Mouse (Mus musculus) fat pad, adult 2 months (tissue): ENCODE results near the gene Kdsr.
A peak's percentile ranks its signal among the peaks of the same experiment; 100 is the strongest.

Experiments used
- DNase-seq: peaks from one replicate; pipeline ENCODE4 v3.0.0-alpha.2; 2011; ENCODE audit warnings: low read depth, low spot score; ENCODE audit errors: extremely low read depth

Kdsr gene

DNA sequence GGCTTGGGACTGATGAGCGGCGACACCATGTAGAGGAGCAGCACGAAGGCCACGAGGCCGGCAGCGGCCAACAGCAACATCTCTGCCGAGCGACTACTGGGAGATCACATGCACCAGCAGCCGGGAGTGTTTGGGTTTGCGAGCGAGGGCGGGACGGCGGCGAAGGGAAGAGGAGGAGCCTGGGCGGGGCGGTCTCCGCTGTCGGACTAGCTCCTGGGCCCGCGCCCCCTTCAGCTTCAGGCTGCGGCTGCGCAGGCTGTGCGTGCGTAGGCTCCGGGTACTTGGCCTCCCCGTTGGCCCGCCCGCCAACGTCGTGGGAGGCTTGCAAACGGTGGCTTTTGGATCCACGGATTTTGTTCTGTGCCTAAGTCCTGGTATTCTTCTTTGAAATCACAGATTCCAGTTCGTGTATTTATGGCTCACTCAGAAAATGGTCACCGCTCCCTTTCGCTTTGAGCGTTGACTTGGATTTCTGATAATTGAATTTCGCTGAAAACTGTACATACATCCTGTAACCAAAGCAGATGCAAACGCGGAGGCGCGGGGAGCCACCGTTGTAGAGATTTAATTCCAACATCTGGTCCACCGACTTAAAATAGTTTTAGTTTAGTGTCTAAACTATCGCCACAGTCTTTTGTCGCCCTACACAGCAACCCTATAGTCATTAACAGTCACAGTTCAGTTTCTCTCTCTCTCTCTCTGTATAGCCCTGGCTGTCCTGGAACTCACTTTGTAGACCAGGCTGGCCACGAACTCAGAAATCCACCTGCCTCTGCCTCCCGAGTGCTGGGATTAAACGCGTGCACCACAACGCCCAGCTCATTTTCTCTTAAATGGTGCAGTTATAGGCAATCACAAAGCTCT is at the start of gene Kdsr:
Kdsr (minus strand) TSS at position 156 of the 864 bp plus-strand sequence.
- peak; percentile 67 for DNase-seq

DNA sequence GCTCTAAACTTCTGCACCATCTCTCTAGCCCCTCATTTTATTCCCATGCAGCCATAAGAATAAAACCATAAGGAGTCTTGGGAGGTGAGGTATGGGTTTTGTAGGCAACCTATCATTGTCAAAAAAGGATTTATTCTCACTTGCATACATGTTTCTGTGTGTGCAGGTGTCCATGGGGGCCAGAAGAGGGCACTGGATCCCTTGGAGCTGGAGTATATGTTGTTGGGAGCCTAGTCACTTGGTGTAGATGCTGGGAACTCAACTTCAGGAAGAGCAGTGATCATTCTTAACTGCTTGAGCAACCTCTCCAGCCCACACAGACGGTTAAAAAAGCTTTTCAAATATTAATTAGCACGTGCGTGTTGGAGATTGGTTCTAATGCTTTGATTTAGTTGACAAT is 40.4 kb upstream of the Kdsr start:
- no peak for DNase-seq

DNA sequence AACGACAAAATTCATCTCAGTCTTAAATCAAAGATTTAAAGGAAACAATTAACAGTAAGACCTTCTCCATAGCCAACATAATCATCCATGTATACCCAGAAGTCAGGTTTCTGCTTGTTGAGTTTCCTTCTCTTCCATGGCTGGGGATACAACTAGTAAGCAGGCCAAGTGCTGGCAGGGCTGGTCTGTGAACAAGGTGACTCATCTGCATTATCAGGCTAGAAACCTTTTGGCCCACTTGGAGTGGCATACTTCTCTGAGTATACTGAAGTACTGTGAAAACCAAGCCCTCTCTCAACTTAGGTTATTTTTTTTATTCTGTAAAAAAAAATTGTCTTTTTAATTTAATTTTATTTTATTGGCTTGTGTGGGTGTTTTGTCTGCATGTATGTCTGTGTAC is 39.9 kb upstream of the Kdsr start:
- no peak for DNase-seq

DNA sequence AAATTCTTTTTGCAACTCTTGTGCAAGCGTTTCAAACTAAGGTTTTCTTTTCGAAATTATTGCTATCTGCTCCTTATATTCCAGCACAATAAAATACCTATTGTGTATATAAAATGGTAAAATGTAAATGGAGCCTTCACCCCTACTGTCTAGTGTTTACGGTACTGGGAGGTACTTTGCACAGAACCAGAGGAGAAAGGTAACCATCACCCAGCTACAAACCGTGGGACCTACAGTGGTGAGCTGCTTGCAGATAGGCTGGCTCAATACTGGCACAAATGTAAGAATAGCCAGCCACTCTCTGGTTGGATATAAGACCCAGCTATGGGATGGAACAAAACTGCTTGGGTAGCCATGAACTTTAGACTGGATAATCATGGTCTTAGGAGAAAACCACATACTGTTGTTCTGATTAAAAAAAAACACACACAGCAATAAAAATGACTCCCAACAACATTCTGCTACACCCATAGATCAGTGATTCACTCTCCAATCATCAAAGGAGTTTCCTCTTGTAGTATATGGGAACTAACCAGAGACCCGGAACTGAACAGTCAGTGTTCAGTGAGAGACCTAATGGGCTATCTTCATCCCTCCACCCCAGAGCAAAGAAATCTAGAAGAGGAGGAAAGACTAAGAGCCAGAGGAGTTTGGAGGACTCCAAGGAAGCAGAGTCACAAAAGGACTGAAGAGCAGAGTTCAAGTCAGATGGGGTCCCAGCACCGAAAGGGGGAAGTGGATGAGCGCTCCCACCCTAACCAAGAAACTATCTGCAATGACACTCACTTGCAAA is 37.7 kb upstream of the Kdsr start:
- DNase-seq, result no peak

DNA sequence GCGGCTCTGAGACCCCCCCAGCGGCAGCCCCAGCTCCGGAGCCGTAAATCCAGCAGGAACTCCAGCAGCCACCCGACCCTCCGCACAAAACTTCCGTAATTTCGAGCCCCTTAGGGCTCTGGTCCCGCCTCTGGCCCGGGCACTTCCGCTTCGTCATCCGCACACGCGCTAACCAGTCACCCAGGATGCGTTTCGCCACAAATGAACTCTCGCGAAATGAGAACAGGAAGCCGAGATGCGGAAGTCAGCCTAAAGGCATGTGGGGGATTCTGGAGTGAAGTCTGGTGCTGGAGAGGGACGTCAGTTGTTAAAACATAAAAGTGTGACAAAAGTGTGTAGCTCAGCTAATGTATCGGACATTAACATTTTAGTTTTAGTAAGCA is 37.0 kb upstream of the Kdsr start, which contains the start of gene Vps4b:
Vps4b (minus strand) TSS at position 187 of the 383 bp plus-strand sequence.
- peak; percentile 49 for DNase-seq

DNA sequence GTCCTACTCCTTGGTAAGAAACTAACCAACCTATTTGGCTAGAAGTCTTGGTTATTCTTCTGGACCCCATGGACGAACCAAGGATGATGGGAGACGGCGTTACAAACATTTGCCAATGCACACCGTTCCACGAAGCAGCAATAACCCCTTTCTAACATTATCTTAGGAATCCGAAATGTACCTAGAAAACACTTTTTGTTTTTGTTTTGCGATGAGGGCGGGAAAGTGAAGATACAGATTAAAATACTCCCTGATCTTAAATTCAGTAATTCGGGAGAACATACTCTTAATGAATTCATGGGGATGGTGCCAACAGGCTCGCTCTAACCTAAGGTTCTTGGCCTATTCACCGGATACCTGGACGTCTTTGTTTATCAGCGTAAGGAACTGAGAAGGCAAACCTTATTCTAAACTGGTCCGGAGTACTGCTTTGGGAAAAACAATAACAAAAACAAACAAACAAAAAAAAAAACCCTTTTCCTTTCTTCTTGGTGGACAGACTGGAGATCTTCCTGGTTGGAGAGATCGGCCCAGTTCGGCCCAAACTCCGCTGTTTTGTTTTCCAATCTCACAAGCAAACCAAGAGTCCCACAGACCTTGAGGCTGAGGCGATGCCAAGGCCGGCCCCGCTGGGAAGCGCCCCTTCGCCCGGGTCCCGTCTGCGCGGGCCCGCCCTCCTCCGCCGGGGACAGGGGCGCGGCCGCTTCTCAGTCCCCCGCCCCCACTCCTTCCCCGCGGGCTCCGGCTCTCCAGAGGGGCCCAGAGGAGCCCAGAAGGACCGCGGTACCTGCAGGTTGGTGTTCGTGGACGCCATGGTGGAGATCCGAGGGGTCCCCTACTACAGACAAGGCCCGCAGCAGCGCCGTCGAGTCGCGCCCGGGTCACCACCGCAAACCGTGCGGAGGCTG is 36.4 kb upstream of the Kdsr start:
- no peak for DNase-seq

DNA sequence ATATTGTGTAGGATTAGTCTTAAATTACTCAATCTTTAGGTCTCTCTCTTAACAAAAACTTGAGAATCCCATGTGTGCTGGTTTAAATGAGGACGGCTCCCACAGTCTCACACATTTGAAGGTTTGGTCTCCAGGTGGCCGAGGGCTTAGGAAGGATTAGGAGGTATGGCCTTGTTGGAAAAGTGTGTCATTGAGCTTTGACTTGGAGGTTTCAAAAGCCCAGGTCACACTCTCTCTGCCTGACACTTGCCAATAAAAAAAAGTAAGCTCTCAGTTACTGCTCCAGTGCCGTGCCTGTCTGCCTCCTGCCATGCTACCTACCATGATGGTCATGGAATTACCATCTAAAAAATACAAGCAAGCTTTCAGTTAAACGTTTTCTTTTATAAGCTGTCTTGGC is 15.4 kb upstream of the Kdsr start:
- DNase-seq, result no peak

DNA sequence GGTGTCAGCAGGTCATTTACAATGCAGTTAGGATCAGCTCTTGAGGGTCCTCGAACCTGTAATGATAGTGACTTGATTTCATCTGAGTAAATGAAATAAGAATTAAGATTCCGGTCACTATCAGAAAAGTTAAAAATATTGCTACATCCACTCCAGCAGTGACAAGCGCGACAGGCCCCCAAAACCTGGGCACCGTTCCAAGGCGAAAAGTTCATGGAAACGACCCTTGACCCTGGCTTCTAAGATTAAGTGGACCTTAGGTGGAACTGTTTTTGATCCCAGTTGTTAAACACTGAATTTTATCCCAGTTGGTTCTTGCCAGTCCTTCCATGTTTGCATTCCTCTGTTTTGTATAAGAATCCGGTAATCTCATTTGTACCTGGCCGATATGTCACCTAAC is 14.6 kb upstream of the Kdsr start:
- no peak for DNase-seq

DNA sequence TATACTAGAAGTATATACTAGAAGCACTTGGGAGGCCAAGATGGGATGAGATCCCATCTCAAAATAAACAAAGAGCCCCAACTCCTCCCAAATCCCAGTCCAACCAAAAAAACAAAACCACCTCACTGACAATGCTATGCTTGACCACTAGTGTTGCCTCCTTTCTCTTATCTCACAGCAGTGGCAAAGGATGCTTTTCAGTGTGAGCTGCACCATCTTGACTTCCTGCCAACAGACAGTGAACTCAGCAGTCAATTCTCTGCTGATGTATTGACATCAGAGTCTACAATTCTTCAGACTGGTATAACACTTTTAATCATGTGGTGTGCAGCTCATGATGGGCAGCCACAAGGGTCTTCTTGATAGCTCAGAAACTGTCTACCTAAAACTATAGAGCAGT is 9.2 kb upstream of the Kdsr start:
- DNase-seq, result no peak

DNA sequence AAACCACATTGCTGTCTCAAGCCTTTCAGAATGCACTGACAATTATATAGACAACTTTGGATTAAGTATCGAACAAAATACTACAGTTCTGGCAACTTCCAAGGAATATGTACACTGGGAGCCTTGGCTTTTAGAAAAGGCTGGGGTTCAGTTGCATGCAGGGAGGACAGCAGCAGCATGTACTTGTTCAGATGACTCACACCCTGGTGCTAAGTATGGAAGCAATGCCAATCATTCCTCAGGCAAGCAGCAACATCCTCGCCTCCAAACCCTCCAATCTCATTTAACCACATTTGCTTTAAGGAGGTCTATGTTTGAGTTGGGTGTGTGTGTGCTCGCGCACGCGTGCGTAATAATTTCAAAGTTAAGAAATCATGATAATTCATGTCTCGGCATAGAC is 6.2 kb upstream of the Kdsr start:
- peak; percentile 71 for DNase-seq

DNA sequence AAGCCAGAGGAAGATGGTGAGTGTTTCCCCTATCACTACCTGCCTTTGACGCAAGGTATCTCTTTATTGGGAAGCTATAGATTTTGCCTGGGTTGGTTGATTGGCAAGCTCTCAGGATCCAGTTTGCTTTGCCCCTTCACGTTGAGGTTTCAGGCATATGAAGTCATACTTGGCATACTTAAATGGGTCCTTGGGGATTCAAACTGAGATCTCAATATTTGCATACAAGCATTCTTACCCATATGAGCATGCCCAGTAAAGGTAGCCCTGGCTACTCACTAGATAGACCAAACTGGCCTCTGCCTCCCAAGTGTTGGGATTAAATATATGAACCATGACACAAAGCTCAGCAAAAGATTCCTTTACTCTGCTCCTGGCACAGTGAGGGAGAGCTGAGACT is 5.3 kb upstream of the Kdsr start:
- no peak for DNase-seq

DNA sequence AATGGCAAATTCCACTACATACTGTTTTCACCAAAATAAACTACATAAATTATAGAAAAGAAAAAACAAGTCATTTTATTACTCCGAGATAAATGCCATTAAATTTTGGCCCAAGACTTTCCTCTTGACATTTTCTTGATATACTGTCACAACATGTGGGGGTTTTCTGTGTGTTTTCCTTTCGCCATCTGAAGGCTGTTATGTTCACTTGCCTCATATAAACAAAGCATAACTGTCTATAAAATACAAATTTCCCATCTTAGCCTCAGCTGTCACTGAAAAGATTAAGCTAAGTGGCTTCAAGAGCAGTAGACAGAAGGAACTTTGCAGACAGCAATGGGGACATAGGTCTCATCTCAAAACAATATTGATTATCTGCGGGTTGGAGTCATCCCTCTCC is 4.8 kb upstream of the Kdsr start:
- DNase-seq, result no peak

DNA sequence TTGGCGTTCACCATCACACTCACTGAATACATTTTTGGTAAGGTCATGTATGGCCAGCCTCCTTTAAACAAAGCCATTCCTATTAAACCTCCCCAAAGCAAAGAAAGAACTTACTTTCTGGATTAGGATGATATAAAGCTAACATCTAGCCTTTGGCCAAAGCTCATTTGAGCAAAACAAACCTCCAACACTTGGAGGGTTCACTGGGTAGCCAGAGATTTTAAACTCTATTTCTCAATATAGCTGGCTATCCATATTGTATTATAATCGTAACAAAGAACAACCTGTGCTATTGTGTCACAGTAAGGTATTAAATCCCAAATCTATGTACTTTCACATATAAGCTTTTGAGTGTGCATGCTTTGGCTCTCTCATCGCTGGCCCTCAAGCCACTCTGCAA is 1.2 kb upstream of the Kdsr start:
- peak; percentile 85 for DNase-seq

DNA sequence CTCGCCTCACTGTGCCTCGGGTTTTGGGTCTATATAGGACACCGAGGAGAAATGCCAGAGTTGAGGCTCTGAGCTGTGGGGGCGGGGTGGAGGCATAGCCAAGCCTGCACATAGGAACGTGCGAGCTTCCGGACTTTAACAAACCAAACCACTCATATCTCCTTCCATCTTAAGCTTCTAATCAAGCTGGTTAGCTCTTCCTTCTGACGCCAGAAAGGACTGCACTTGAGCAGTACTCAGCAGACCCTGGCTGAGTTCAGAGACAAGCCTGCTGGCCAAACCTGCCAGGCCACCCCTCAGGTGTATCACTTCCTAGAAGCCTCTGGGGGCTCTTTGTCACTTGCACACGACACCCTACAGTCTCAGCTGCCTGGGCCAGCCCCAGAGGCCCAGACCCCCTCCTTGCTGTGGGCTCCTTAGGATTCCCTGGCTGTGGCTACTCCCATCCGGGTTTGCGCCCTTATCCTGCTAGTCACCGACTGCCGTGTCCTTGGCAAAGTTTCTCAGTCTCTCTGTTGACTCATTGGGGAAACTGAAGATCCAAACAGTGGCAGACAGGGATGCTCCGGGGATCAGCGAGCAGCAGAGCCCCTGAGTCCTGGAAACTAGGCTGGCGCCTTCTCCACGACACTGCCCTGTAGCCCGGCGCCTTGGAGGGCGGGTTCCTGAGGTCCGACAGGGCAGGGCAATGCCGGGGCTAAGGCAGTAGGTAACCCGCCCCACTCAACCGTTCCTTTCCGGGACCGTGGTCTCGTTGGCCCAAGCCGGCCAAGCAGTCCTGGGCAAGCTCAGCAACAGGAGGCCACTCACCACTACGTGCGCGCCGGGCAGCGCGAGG is 574 bp downstream of the Kdsr start:
- DNase-seq, result no peak

DNA sequence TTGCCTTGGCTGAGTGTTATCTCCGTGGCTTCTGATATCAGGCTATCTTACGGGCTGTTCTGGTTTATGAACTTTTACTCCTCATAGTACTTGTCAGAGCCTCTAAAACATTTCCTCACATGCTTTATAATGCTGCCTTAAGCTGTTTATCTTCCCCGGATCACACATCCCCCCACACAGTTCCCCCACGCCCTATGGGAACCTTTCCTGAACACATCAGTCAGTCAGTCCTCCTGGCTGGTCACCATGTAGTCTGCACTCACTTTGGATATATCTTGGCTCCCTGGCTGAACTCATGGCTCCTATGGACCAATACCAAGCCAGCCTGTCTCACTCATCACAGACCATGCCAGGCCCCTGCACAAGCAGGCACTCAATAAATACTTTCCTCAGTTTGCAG is 2.9 kb downstream of the Kdsr start:
- no peak for DNase-seq

DNA sequence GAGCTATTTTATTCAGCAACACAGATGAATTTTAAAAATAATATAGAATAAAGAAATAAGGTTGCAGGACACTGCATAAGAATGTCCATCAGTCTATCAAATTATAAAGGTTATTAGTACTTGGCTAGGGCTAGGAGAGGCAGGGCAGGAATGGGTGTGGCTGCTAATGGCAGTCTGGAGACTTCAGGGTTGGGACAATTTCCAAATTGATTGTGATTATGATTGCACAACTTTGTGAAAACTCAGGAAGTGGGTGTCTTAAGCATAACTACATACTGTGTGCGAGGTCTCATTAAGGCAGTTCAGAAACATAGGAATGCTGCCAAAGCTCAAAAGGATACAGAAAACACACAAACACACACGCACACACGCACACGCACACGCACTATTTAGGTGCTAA is 7.5 kb downstream of the Kdsr start:
- DNase-seq, result no peak

DNA sequence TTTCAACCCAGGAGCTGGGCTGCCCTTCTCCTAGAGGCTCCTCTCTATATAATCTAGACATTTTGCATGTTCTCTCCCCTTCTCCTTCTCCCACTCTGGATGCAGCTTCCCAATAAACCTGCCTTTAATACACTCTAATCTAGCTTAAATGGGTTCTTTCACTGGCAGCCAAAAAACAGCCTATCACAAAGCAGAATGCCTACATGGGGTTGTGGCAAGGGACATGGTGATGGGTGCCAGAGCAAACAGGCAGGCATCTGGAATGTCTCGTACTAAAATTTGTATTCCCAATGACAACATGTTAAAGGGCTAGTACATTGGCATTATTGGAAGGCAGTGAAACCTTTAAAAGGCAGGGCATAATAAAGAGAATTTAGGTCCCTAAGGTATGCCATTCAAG is 8.9 kb downstream of the Kdsr start:
- DNase-seq, result no peak

DNA sequence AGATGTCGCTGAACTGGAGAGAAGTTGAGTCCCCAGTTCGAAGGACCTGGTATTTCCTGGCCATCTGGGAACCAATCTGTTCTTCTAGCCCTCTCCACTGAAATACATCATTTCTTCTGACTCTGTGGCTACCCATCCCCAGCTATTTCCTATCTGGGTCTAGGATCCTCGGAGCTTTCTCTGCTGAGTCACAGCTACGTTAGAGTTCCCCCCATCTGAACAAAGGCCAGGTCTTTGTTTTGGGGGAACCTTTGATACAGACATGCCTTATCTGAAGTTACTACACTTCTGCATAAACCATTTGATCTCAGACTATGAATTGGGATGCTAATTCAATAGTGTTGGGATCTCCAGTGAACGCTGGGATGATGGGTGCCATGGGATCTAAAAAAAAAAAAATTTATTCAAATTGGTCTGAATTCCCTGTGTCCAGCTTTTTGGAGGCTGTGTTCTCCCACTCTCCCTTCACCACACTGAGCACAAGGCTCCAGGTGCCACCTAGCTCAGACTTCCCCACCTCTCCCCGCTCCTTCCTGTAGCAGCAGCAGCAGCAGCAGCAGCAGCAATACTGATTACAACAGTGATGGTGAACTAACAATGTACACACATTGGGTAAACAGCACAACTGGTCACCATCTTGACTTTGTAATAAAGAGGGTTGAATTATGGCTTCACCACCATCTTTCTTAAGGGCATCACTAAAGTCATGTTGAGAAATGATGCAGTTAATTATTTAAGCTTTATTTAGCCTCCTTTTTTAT is 10.8 kb downstream of the Kdsr start:
- DNase-seq, result no peak

DNA sequence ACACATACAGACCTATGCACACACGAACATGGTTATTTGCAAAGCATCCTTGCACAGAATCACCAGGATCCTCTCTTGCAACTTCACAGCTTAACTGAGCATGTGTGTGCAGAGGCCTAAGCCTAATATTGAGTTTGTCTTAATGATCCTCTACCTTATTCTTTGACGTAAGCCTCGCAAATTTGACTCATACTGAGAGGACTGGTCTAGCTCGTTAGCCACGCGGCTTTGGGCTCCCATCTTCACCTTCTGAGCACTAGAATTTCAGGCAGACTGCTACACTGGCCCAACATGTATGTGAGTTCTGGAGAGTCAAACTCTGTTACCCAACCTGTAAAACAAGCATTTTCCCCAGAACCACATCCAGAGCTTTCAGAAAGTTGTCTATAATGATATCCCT is 16.5 kb downstream of the Kdsr start:
- DNase-seq, result no peak

DNA sequence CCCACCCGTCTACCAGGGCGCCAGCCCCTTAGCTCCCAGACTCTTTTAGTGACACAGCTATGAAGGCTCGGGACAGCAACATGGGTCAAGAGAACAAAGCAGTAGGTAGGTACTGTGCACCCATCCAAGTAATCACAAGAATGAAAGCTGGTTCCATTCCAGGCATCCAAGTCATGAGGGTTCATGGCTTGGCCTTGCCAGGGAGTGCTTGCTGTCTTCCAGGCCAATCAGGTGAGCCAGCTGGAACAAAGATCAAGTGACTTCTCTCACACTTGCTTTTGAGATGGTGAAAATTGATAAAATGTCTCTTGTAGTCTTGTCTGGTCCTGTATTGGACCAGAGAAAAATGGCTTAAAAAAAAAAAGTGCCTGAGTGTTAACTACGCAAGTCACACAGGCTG is 18.8 kb downstream of the Kdsr start:
- DNase-seq, result peak; percentile 84
